Mouse (Mus musculus) limb, embryonic 14.5 days (tissue): ENCODE measurements around the gene Ctsd. TPM values are rescaled to one million over a fixed set of nuclear protein-coding genes. Genes with fewer than 3 reads are reported as not detected.

Experiments
- ATAC-seq: fragments of 200-750 bp; cut with Nextera tagmentation; 2 replicates; pipeline ENCODE4 v1.8.0; 2017; ENCODE audit warnings: low read depth, moderate number of reproducible peaks, moderate TSS enrichment; ENCODE audit not compliant: low FRiP score
- DNase-seq: peaks from one replicate; pipeline ENCODE4 v3.0.0-alpha.2; 2015; ENCODE audit warnings: low spot score
- H3K27ac ChIP-seq: fragments of 300-500 bp; sonication (generic); replicated peaks from 2 replicates; pipeline ENCODE4 v1.5.1; 2014; ENCODE audit warnings: low read depth, mild to moderate bottlenecking, low read length, moderate library complexity, mixed read lengths
- H3K27me3 ChIP-seq: fragments of 300-500 bp; sonication (generic); 2 replicates; pipeline ENCODE4 v1.6.1; 2014; ENCODE audit warnings: low read length, mixed read lengths; ENCODE audit not compliant: control insufficient read depth, insufficient read depth
- H3K36me3 ChIP-seq: fragments of 300-500 bp; sonication (generic); 2 replicates; pipeline ENCODE4 v1.6.1; 2014; ENCODE audit warnings: mild to moderate bottlenecking, low read length, moderate library complexity, mixed read lengths; ENCODE audit not compliant: control insufficient read depth, insufficient read depth
- H3K4me1 ChIP-seq: fragments of 300-500 bp; sonication (generic); 2 replicates; pipeline ENCODE4 v1.6.1; 2014; ENCODE audit warnings: antibody characterized with exemption, low read length, mixed read lengths; ENCODE audit not compliant: control insufficient read depth, insufficient read depth
- H3K4me2 ChIP-seq: fragments of 300-500 bp; sonication (generic); replicated peaks from 2 replicates; pipeline ENCODE4 v1.6.1; 2014; ENCODE audit warnings: low read depth, mild to moderate bottlenecking, low read length, moderate library complexity; ENCODE audit not compliant: severe bottlenecking
- H3K4me3 ChIP-seq: fragments of 300-500 bp; sonication (generic); replicated peaks from 2 replicates; pipeline ENCODE4 v1.5.1; 2014; ENCODE audit warnings: low read length
- H3K9ac ChIP-seq: fragments of 300-500 bp; sonication (generic); 2 replicates; pipeline ENCODE4 v1.6.1; 2014; ENCODE audit warnings: mild to moderate bottlenecking, low read depth, low read length, moderate library complexity; ENCODE audit not compliant: severe bottlenecking
- H3K9me3 ChIP-seq: fragments of 300-500 bp; sonication (generic); 2 replicates; pipeline ENCODE4 v1.6.1; 2016; ENCODE audit warnings: low read length; ENCODE audit not compliant: control insufficient read depth
- POLR2A ChIP-seq: fragments of 200-500 bp; IDR thresholded peaks from 2 replicates; pipeline ENCODE4 v1.8.0; 2012; ENCODE audit warnings: inconsistent platforms, mild to moderate bottlenecking, moderate library complexity, borderline replicate concordance; ENCODE audit not compliant: insufficient read depth, insufficient read length; ENCODE audit errors: extremely low read depth
- WGBS: fragments of 180-500 bp; shearing (Covaris S2); extraction: QIAGEN DNeasy Blood & Tissue Kit; methylation state at CpG from one replicate; pipeline ENCODE4 v1.1.7; 2014; 5-methylcytosine and 5-hydroxymethylcytosine counted together
- polyA plus RNA-seq, 2 experiments: library from polyadenylated mRNA; depleted of rRNA in 1 of 2; stranded (reverse) in 1 of 2; unstranded in 1 of 2; fragments of >200 nt; fragmentation: Nextera tagmentation in 1 of 2; extraction: Ambion mirVana in 1 of 2; gene quantifications; 2 replicates each; pipeline versions ENCODE4 v1.2.1 to v1.2.3; 2012 to 2014

Ctsd gene
- polyA plus RNA-seq, 2 experiments = 237 to 334 TPM

GRCm38 (mm10) chr7:142382567-142382966, 5.3 kb downstream of the Ctsd start, which contains the start of gene Gm49369:
Gm49369 (minus strand) TSS chr7:142382667.
- Histone ChIP-seq H3K27me3 (no peaks in the 10 kb centered on the region), H3K36me3 (peaks cover 77% of the 10 kb centered on the region), H3K4me2 (no peak within 1 kb of the TSS), H3K9ac (no peak within 1 kb of the TSS), H3K9me3 (no peaks in the 10 kb centered on the region), H3K4me3 (no peak within 1 kb of the TSS), H3K4me1 (peaks cover 12% of the 10 kb centered on the region), H3K27ac (no peak within 1 kb of the TSS)
- TF ChIP-seq POLR2A = no peak
- DNase-seq (no peak), ATAC-seq (no peak)
- 95% methylated on average over 5 of the region's 5 CpGs for WGBS

GRCm38 (mm10) chr7:142381175-142381574, 6.7 kb downstream of the Ctsd start:
- WGBS = 89% methylated on average over 4 of the region's 4 CpGs
- no peaks in the 10 kb centered on the region for H3K27me3 ChIP-seq
- no peak overlapping the region for H3K27ac ChIP-seq
- ATAC-seq (no peak), DNase-seq (no peak)
- no peak overlapping the region for H3K9ac ChIP-seq
- H3K4me1 ChIP-seq = peaks cover 2% of the 10 kb centered on the region
- no peak overlapping the region for H3K4me2 ChIP-seq
- peaks cover 91% of the 10 kb centered on the region for H3K36me3 ChIP-seq
- no peak overlapping the region for H3K4me3 ChIP-seq
- no peak for TF ChIP-seq POLR2A
- H3K9me3 ChIP-seq = no peaks in the 10 kb centered on the region

- no peak for TF ChIP-seq POLR2A
- WGBS = 72% methylated on average over 6 of the region's 6 CpGs
- no peak overlapping the region for H3K9ac ChIP-seq
- ATAC-seq (no peak), DNase-seq (no peak)
- H3K4me2 ChIP-seq = no peak overlapping the region
- no peak overlapping the region for H3K27ac ChIP-seq
- peaks cover 85% of the 10 kb centered on the region for H3K36me3 ChIP-seq
- H3K4me1 ChIP-seq = no peaks in the 10 kb centered on the region
- H3K27me3 ChIP-seq = no peaks in the 10 kb centered on the region
- no peaks in the 10 kb centered on the region for H3K9me3 ChIP-seq
- H3K4me3 ChIP-seq = no peak overlapping the region
Observed at GRCm38 (mm10) chr7:142379186-142379585, 8.7 kb downstream of the Ctsd start.

GRCm38 (mm10) chr7:142377233-142377925, 10.5 kb downstream of the Ctsd start:
- no peak for TF ChIP-seq POLR2A
- 0 out of 2 replicates have a peak, but pooled peaks cover 5% of the 10 kb centered on the region for H3K4me1 ChIP-seq
- H3K9ac ChIP-seq = no peak overlapping the region
- ATAC-seq = no peak
- no peak overlapping the region for H3K4me3 ChIP-seq
- peaks cover 4% of the 10 kb centered on the region for H3K27me3 ChIP-seq
- DNase-seq = no peak
- no peaks in the 10 kb centered on the region for H3K9me3 ChIP-seq
- peaks cover 67% of the 10 kb centered on the region for H3K36me3 ChIP-seq
- H3K4me2 ChIP-seq = no peak overlapping the region
- 89% methylated on average over 14 of the region's 14 CpGs for WGBS
- no peak overlapping the region for H3K27ac ChIP-seq

DNA sequence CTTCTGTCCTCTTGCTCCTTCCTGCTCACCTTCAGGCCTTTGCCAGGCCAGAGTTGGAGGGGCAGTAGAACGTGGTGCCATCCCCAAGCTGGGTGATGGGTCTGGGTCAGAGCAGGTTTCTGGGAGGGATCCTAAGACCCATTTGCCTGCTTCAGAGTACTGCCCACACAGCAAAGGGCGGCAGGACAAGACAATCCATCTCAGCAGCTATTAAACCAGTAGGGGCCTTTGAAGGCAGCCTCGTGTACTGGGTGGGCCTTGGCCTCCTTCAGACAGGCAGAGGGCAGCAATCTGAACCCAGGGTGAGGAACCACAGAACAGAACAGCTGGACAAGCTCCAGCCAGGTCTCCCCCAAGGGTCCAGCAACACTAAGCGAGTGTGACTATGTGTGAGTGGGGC, 11.7 kb downstream of the Ctsd start:
- no peak overlapping the region for H3K4me2 ChIP-seq
- H3K27me3 ChIP-seq = peaks cover 17% of the 10 kb centered on the region
- DNase-seq (no peak), ATAC-seq (no peak)
- H3K9ac ChIP-seq = no peak overlapping the region
- H3K9me3 ChIP-seq = no peaks in the 10 kb centered on the region
- TF ChIP-seq POLR2A = no peak
- H3K4me1 ChIP-seq = 0 out of 2 replicates have a peak, but pooled peaks cover 8% of the 10 kb centered on the region
- peaks cover 54% of the 10 kb centered on the region for H3K36me3 ChIP-seq
- H3K4me3 ChIP-seq = no peak overlapping the region
- WGBS = 73% methylated on average over 4 of the region's 4 CpGs
- H3K27ac ChIP-seq = no peak overlapping the region

DNA sequence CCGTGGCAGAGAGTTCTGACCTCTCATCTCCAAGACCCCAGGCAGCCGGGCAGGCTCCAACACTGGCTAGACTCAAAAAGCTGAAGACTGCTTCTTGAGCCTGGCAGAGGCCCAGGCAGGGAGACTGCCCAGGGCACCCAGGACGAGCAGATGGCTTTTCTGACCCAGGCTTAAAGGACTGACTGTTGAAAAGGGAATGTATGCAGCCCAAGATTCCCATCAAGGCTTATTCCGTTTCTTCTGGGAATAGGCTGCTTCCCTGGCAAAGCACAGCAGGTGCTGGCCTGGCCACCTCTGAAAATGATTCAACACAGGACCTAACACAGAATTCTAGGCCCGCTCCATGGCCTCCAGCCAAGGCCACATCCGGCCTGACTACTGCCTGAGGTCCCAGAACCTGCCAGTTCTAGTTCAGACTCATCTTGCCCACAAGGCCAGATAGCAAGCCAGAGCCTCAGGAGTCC, 12.5 kb downstream of the Ctsd start:
- no peak overlapping the region for H3K4me2 ChIP-seq
- H3K9ac ChIP-seq = no peak overlapping the region
- H3K27ac ChIP-seq = no peak overlapping the region
- no peak for DNase-seq
- 0 out of 2 replicates have a peak, but pooled peaks cover 8% of the 10 kb centered on the region for H3K4me1 ChIP-seq
- ATAC-seq = no peak
- WGBS = 76% methylated on average over 6 of the region's 6 CpGs
- no peaks in the 10 kb centered on the region for H3K9me3 ChIP-seq
- H3K4me3 ChIP-seq = no peak overlapping the region
- peaks cover 24% of the 10 kb centered on the region for H3K27me3 ChIP-seq
- TF ChIP-seq POLR2A = no peak
- H3K36me3 ChIP-seq = peaks cover 46% of the 10 kb centered on the region
